Comparison of ENCODE assay signal across 8 mouse cellular contexts in genomic region chr11:101551751-101552475, GRCm38 (mm10). TPM values are rescaled to one million over a fixed set of nuclear protein-coding genes. Genes with fewer than 3 reads are reported as not detected.
DNase-seq lines count a peak whose midpoint lies in the region; ATAC-seq and TF ChIP-seq lines count a peak whose summit lies in the region.

TSS of gene Brca1 (minus strand) at chr11:101551955.
TSS of gene Nbr1 (plus strand) at chr11:101552149.

- no peak for TF ChIP-seq POLR2A in olfactory bulb, adult 2 months (IDR thresholded peaks at IDR 0.05; ENCODE audit: insufficient read depth, low read depth, low read length)
- TF ChIP-seq POLR2A in thymus, adult 2 months (IDR thresholded peaks at IDR 0.05; ENCODE audit: control insufficient read depth, extremely low read depth, insufficient read depth, low read length, poor library complexity): 0 out of 2 replicates have a peak, but pooled peaks have one; percentile 14

- intact Hi-C loops in heart, postnatal 36 days (cut with DNase I): loop anchor here (5.0 kb wide), 1 partner anchor 85 kb away; the partner anchor contains the start of gene Vat1

- DNase-seq in G1E (ENCODE audit: low spot score): peak; percentile 76
- DNase-seq in cerebellum, adult 18-20 months: peak; percentile 88 to 90
- DNase-seq in heart, postnatal 36 days: peak; percentile 86 to 89
- DNase-seq in layer of hippocampus, adult 2 months (ENCODE audit: low spot score in 2 of 2): peak; percentile 93 to 95
- DNase-seq in lung, embryonic 14.5 days: peak; percentile 99
- peak; percentile 83 for DNase-seq in thymus, adult 2 months

- ATAC-seq in G1E (ENCODE audit: extremely low read depth, insufficient number of reproducible peaks, low FRiP score, poor library complexity, severe bottlenecking): peak; percentile 67
- peak; percentile 79 for ATAC-seq in forebrain, embryonic 16.5 days
- ATAC-seq in lung, embryonic 14.5 days (ENCODE audit: insufficient read depth): peak; percentile 78

- no peak for TF ChIP-seq CTCF in G1E (IDR thresholded peaks at IDR 0.05; ENCODE audit: low read depth, low read length)
- no peak for TF ChIP-seq CTCF in layer of hippocampus, adult 2 months (conservative IDR thresholded peaks at IDR 0.05)
- no peak for TF ChIP-seq CTCF in lung, embryonic 14.5 days (IDR thresholded peaks at IDR 0.05; ENCODE audit: low read depth)
- TF ChIP-seq CTCF in olfactory bulb, adult 2 months (IDR thresholded peaks at IDR 0.05; ENCODE audit: insufficient read depth, low read depth, low read length): no peak
- TF ChIP-seq CTCF in thymus, adult 2 months (IDR thresholded peaks at IDR 0.05; ENCODE audit: borderline replicate concordance, control insufficient read depth, extremely low read depth, insufficient read depth, low read length, poor library complexity): peak; percentile 40; the same call in 1 of the 2 replicates

- under 1% methylated on average over 43 of the region's 43 CpGs for WGBS in forebrain, embryonic 16.5 days
- WGBS in lung, embryonic 14.5 days: under 1% methylated on average over 43 of the region's 43 CpGs
- under 1% methylated on average over 43 of the region's 43 CpGs for WGBS in olfactory bulb, adult 2 months
- WGBS in thymus, adult 2 months: under 1% methylated on average over 43 of the region's 43 CpGs

- peak within 1 kb of the TSS; percentile 98 for H3K27ac ChIP-seq in forebrain, embryonic 16.5 days (ENCODE audit: low read length)
- H3K27ac ChIP-seq in layer of hippocampus, adult 2 months: peak within 1 kb of the TSS; percentile 98
- peak within 1 kb of the TSS; percentile 91 for H3K27ac ChIP-seq in lung, embryonic 14.5 days (ENCODE audit: low read depth)
- peak within 1 kb of the TSS; percentile 99 for H3K27ac ChIP-seq in olfactory bulb, adult 2 months (ENCODE audit: insufficient read depth, low read depth, low read length)
- H3K27ac ChIP-seq in thymus, adult 2 months (ENCODE audit: control insufficient read depth, insufficient read depth, low read length): peak within 1 kb of the TSS; percentile 91

- H3K4me1 ChIP-seq in G1E (ENCODE audit: insufficient read depth, low read depth, low read length): peaks cover 24% of the 10 kb centered on the region
- H3K4me1 ChIP-seq in forebrain, embryonic 16.5 days (replicated peaks; ENCODE audit: control insufficient read depth, insufficient read depth, low read length): peaks cover 38% of the 10 kb centered on the region
- H3K4me1 ChIP-seq in lung, embryonic 14.5 days (ENCODE audit: insufficient read depth): 0 out of 2 replicates have a peak, but pooled peaks cover 4% of the 10 kb centered on the region
- peaks cover 6% of the 10 kb centered on the region; the same call in 1 of the 2 replicates for H3K4me1 ChIP-seq in olfactory bulb, adult 2 months (ENCODE audit: control insufficient read depth, insufficient read depth, low read length)
- H3K4me1 ChIP-seq in thymus, adult 2 months (replicated peaks; ENCODE audit: control insufficient read depth, insufficient read depth, low read length): peaks cover 5% of the 10 kb centered on the region

- H3K4me2 ChIP-seq in forebrain, embryonic 16.5 days (ENCODE audit: low read length): peak within 1 kb of the TSS; percentile 79
- H3K4me2 ChIP-seq in lung, embryonic 14.5 days: peak within 1 kb of the TSS; percentile 74

- H3K9me3 ChIP-seq in G1E (replicated peaks): no peaks in the 10 kb centered on the region
- H3K9me3 ChIP-seq in forebrain, embryonic 16.5 days (ENCODE audit: control insufficient read depth, low read length): no peaks in the 10 kb centered on the region
- H3K9me3 ChIP-seq in lung, embryonic 14.5 days (ENCODE audit: low read depth, low read length): no peaks in the 10 kb centered on the region

- peaks cover 44% of the 10 kb centered on the region for H3K36me3 ChIP-seq in G1E (replicated peaks)
- no peaks in the 10 kb centered on the region for H3K36me3 ChIP-seq in forebrain, embryonic 16.5 days (ENCODE audit: control insufficient read depth, insufficient read depth)
- peaks cover 29% of the 10 kb centered on the region for H3K36me3 ChIP-seq in lung, embryonic 14.5 days (ENCODE audit: insufficient read depth)
- peaks cover 5% of the 10 kb centered on the region; the same call in 1 of the 2 replicates for H3K36me3 ChIP-seq in thymus, adult 2 months (ENCODE audit: control insufficient read depth, insufficient read depth, low read length)

- peak within 1 kb of the TSS; percentile 73 for H3K4me3 ChIP-seq in G1E (ENCODE audit: low read depth, low read length)
- H3K4me3 ChIP-seq in forebrain, embryonic 16.5 days (replicated peaks; ENCODE audit: low read length): peak within 1 kb of the TSS; percentile 68
- peak within 1 kb of the TSS; percentile 82 for H3K4me3 ChIP-seq in layer of hippocampus, adult 2 months
- peak within 1 kb of the TSS; percentile 70 for H3K4me3 ChIP-seq in lung, embryonic 14.5 days (ENCODE audit: low read depth, low read length)
- peak within 1 kb of the TSS; percentile 91 for H3K4me3 ChIP-seq in olfactory bulb, adult 2 months (ENCODE audit: insufficient read depth, low read depth, low read length)
- H3K4me3 ChIP-seq in thymus, adult 2 months (ENCODE audit: control insufficient read depth, insufficient read depth, low read length): peak within 1 kb of the TSS; percentile 88

- H3K9ac ChIP-seq in forebrain, embryonic 16.5 days (replicated peaks; ENCODE audit: low read depth, low read length): peak within 1 kb of the TSS; percentile 74
- H3K9ac ChIP-seq in lung, embryonic 14.5 days: peak within 1 kb of the TSS; percentile 78

- no peaks in the 10 kb centered on the region for H3K27me3 ChIP-seq in G1E (ENCODE audit: insufficient read depth, low read length)
- no peaks in the 10 kb centered on the region for H3K27me3 ChIP-seq in forebrain, embryonic 16.5 days (replicated peaks; ENCODE audit: control insufficient read depth, insufficient read depth, low read length)
- H3K27me3 ChIP-seq in lung, embryonic 14.5 days (ENCODE audit: insufficient read depth, low read length): no peaks in the 10 kb centered on the region
- H3K27me3 ChIP-seq in thymus, adult 2 months (ENCODE audit: control insufficient read depth, insufficient read depth, low read length): no peaks in the 10 kb centered on the region

RNA-seq across cellular contexts. Expression of gene Brca1, which starts in this region (rescaled TPM):
- total RNA-seq in G1E (2014; fragmentation: Nextera tagmentation): 69.3 and 175 TPM in 2 replicates
- 67.5 and 71.0 TPM in 2 replicates for total RNA-seq in G1E (2017)
- polyA plus RNA-seq in G1E (2012): 16.7 and 35.0 TPM in 2 replicates
- 5.4 and 6.8 TPM in 2 replicates for polyA plus RNA-seq in forebrain, embryonic 16.5 days (2015; fragmentation: Nextera tagmentation; extraction: Ambion mirVana)
- total RNA-seq in heart, postnatal 36 days (2021): under 1 TPM; 0.31 to 0.51 TPM
- total RNA-seq in layer of hippocampus, adult 2 months (2021): 1 to 10 TPM; 1.3 TPM
- 20.9 and 21.0 TPM in 2 replicates for polyA plus RNA-seq in lung, embryonic 14.5 days (2014; fragmentation: Nextera tagmentation; extraction: Ambion mirVana)
- not detected in 2 replicates for polyA plus RNA-seq in olfactory bulb, adult 2 months (2012; ENCODE audit: insufficient read depth, insufficient read length, low replicate concordance, missing spikeins)
- 4.3 and 6.0 TPM in 2 replicates for polyA plus RNA-seq in thymus, adult 2 months (2012; rRNA removed)

RNA-seq across cellular contexts. Expression of gene Nbr1, which starts in this region (rescaled TPM):
- 102 and 109 TPM in 2 replicates for total RNA-seq in G1E (2014; fragmentation: Nextera tagmentation)
- total RNA-seq in G1E (2017): 97.6 and 99.4 TPM in 2 replicates
- 43.8 and 45.6 TPM in 2 replicates for polyA plus RNA-seq in G1E (2012)
- 126 and 139 TPM in 2 replicates for polyA plus RNA-seq in forebrain, embryonic 16.5 days (2015; fragmentation: Nextera tagmentation; extraction: Ambion mirVana)
- 10 to 100 TPM; 94.3 to 99.5 TPM for total RNA-seq in heart, postnatal 36 days (2021)
- total RNA-seq in layer of hippocampus, adult 2 months (2021): 100 to 1,000 TPM; 199 to 221 TPM
- polyA plus RNA-seq in lung, embryonic 14.5 days (2014; fragmentation: Nextera tagmentation; extraction: Ambion mirVana): 59.2 and 62.4 TPM in 2 replicates
- polyA plus RNA-seq in olfactory bulb, adult 2 months (2012; ENCODE audit: insufficient read depth, insufficient read length, low replicate concordance, missing spikeins): not detected in 2 replicates
- 142 and 145 TPM in 2 replicates for polyA plus RNA-seq in thymus, adult 2 months (2012; rRNA removed)

Comparison
In these comparisons a context has a peak if more than half of its experiments do, and no peak if none do; other contexts are left out.
1. Peak in every context shown above with its lines: DNase-seq, ATAC-seq, H3K4me3 ChIP-seq and H3K27ac ChIP-seq.
2. RNA of gene Brca1 (total RNA-seq): 67.5 to 175 TPM in G1E; 1.3 TPM in layer of hippocampus, adult 2 months and 0.31 to 0.51 TPM in heart, postnatal 36 days; every median in the first group is over 10 times any median in the second.